Mouse (Mus musculus): ENCODE data around the gene Crybb2. TPM values are rescaled to one million over a fixed set of nuclear protein-coding genes. Genes with fewer than 3 reads are reported as not detected.
A peak's percentile ranks its signal among the peaks of the same experiment; 100 is the strongest.
"Not testable (repeated sequence)": the region's sequence is repeated elsewhere in the genome, so short reads cannot be mapped to it uniquely, and the experiment has no call there.

Gene Crybb2
- polyA plus RNA-seq, 1 experiment from 2014 or later = not detected

GRCm38 (mm10) chr5:113113120-113113519 lies 43.2 kb upstream of the Crybb2 start:
- no peaks in the 10 kb centered on the region for H3K27me3 ChIP-seq (ENCODE audit: insufficient read depth, low read length)
- DNase-seq (ENCODE audit: low spot score) (peak; percentile 67), ATAC-seq (replicated peaks; ENCODE audit: low FRiP score, low read depth) (0 out of 2 replicates have a peak, but pooled peaks have one; percentile 8)
- no peak overlapping the region for H3K4me3 ChIP-seq (replicated peaks; ENCODE audit: low read depth, low read length)
- WGBS = 24% methylated on average over 5 of the region's 5 CpGs
- H3K27ac ChIP-seq = 0 out of 2 replicates have a peak overlapping the region, but pooled peaks have one; percentile 8
- no peaks in the 10 kb centered on the region for H3K36me3 ChIP-seq (ENCODE audit: insufficient read depth, low read length)
- no peak overlapping the region for H3K9ac ChIP-seq (ENCODE audit: low read depth, low read length)
- no peaks in the 10 kb centered on the region for H3K9me3 ChIP-seq (replicated peaks; ENCODE audit: low read length)
- H3K4me2 ChIP-seq (ENCODE audit: low read length) = no peak overlapping the region; the same call in 1 of the 2 replicates
- peaks cover 26% of the 10 kb centered on the region for H3K4me1 ChIP-seq (replicated peaks; ENCODE audit: insufficient read depth, low read length)
- TF ChIP-seq CTCF (IDR thresholded peaks at IDR 0.05; ENCODE audit: low read depth) = no peak

- H3K9ac ChIP-seq (ENCODE audit: low read depth, low read length) = no peak overlapping the region
- H3K36me3 ChIP-seq (ENCODE audit: insufficient read depth, low read length) = no peaks in the 10 kb centered on the region
- no peak overlapping the region for H3K4me3 ChIP-seq (replicated peaks; ENCODE audit: low read depth, low read length)
- peaks cover 26% of the 10 kb centered on the region for H3K4me1 ChIP-seq (replicated peaks; ENCODE audit: insufficient read depth, low read length)
- no peak overlapping the region for H3K27ac ChIP-seq
- H3K9me3 ChIP-seq (replicated peaks; ENCODE audit: low read length) = no peaks in the 10 kb centered on the region
- ATAC-seq (replicated peaks; ENCODE audit: low FRiP score, low read depth) (no peak), DNase-seq (ENCODE audit: low spot score) (no peak)
- H3K4me2 ChIP-seq (ENCODE audit: low read length) = no peak overlapping the region
- no peak for TF ChIP-seq CTCF (IDR thresholded peaks at IDR 0.05; ENCODE audit: low read depth)
- WGBS = 4% methylated on average over 4 of the region's 4 CpGs
- no peaks in the 10 kb centered on the region for H3K27me3 ChIP-seq (ENCODE audit: insufficient read depth, low read length)
Observed at GRCm38 (mm10) chr5:113111336-113111735, 41.4 kb upstream of the Crybb2 start.

DNA sequence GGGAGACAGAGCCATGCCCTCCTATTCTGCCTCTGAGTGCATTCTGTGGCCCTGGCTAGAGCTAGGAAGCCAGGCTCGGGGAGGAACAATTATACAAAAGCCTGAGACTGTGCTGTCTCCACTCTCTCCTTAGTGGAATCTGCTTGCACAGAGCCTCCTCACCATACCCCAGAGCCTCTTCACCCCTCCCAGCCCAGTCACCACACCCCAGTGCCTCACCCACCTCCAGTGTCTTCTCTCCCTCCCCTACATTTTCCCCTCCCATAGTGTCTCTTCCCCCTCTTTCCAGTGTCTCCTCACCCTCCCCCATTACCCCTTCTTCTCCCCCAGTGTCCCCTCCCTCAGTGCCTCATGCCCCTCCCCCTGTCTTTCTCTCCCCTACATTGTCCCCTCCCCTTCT lies 41.0 kb upstream of the Crybb2 start:
- no peak for TF ChIP-seq CTCF (IDR thresholded peaks at IDR 0.05; ENCODE audit: low read depth)
- Histone ChIP-seq H3K4me3 (replicated peaks; ENCODE audit: low read depth, low read length) (no peak overlapping the region), H3K36me3 (ENCODE audit: insufficient read depth, low read length) (no peaks in the 10 kb centered on the region), H3K27ac (peak overlapping the region; percentile 31; the same call in 1 of the 2 replicates), H3K4me1 (replicated peaks; ENCODE audit: insufficient read depth, low read length) (peaks cover 26% of the 10 kb centered on the region), H3K9ac (ENCODE audit: low read depth, low read length) (no peak overlapping the region), H3K27me3 (ENCODE audit: insufficient read depth, low read length) (no peaks in the 10 kb centered on the region), H3K9me3 (replicated peaks; ENCODE audit: low read length) (no peaks in the 10 kb centered on the region), H3K4me2 (ENCODE audit: low read length) (no peak overlapping the region)
- ATAC-seq (replicated peaks; ENCODE audit: low FRiP score, low read depth) (no peak), DNase-seq (ENCODE audit: low spot score) (no peak)
- 7% methylated on average over 1 of the region's 1 CpGs for WGBS

- H3K4me2 ChIP-seq (ENCODE audit: low read length); ATAC-seq (replicated peaks; ENCODE audit: low FRiP score, low read depth); H3K27me3 ChIP-seq (ENCODE audit: insufficient read depth, low read length); H3K9ac ChIP-seq (ENCODE audit: low read depth, low read length); H3K36me3 ChIP-seq (ENCODE audit: insufficient read depth, low read length); H3K9me3 ChIP-seq (replicated peaks; ENCODE audit: low read length); H3K4me3 ChIP-seq (replicated peaks; ENCODE audit: low read depth, low read length); H3K27ac ChIP-seq; DNase-seq (ENCODE audit: low spot score): not testable (repeated sequence)
- peak; percentile 71 for TF ChIP-seq CTCF (IDR thresholded peaks at IDR 0.05; ENCODE audit: low read depth)
- H3K4me1 ChIP-seq (replicated peaks; ENCODE audit: insufficient read depth, low read length) = peaks cover 24% of the 10 kb centered on the region
- WGBS = 95% methylated on average over 2 of the region's 2 CpGs
Observed at GRCm38 (mm10) chr5:113109651-113110050, 39.7 kb upstream of the Crybb2 start.

- WGBS = 72% methylated on average over 11 of the region's 11 CpGs
- H3K27me3 ChIP-seq (ENCODE audit: insufficient read depth, low read length) = no peaks in the 10 kb centered on the region
- no peak overlapping the region for H3K9ac ChIP-seq (ENCODE audit: low read depth, low read length)
- no peak overlapping the region for H3K4me2 ChIP-seq (ENCODE audit: low read length)
- peaks cover 10% of the 10 kb centered on the region; the same call in 1 of the 2 replicates for H3K4me1 ChIP-seq (replicated peaks; ENCODE audit: insufficient read depth, low read length)
- no peaks in the 10 kb centered on the region for H3K36me3 ChIP-seq (ENCODE audit: insufficient read depth, low read length)
- TF ChIP-seq CTCF (IDR thresholded peaks at IDR 0.05; ENCODE audit: low read depth) = no peak
- H3K4me3 ChIP-seq (replicated peaks; ENCODE audit: low read depth, low read length) = no peak overlapping the region
- ATAC-seq (replicated peaks; ENCODE audit: low FRiP score, low read depth) (no peak), DNase-seq (ENCODE audit: low spot score) (no peak)
- H3K9me3 ChIP-seq (replicated peaks; ENCODE audit: low read length) = no peaks in the 10 kb centered on the region
- no peak overlapping the region for H3K27ac ChIP-seq
Observed at GRCm38 (mm10) chr5:113108165-113108764, 38.3 kb upstream of the Crybb2 start.

GRCm38 (mm10) chr5:113107709-113108108 lies 37.8 kb upstream of the Crybb2 start:
- Histone ChIP-seq H3K4me1 (replicated peaks; ENCODE audit: insufficient read depth, low read length) (peaks cover 8% of the 10 kb centered on the region; the same call in 1 of the 2 replicates), H3K9me3 (replicated peaks; ENCODE audit: low read length) (no peaks in the 10 kb centered on the region), H3K4me3 (replicated peaks; ENCODE audit: low read depth, low read length) (no peak overlapping the region), H3K9ac (ENCODE audit: low read depth, low read length) (no peak overlapping the region), H3K27me3 (ENCODE audit: insufficient read depth, low read length) (no peaks in the 10 kb centered on the region), H3K36me3 (ENCODE audit: insufficient read depth, low read length) (no peaks in the 10 kb centered on the region), H3K4me2 (ENCODE audit: low read length) (no peak overlapping the region), H3K27ac (no peak overlapping the region)
- ATAC-seq (replicated peaks; ENCODE audit: low FRiP score, low read depth) = no peak
- TF ChIP-seq CTCF (IDR thresholded peaks at IDR 0.05; ENCODE audit: low read depth) = no peak
- 79% methylated on average over 3 of the region's 3 CpGs for WGBS
- DNase-seq (ENCODE audit: low spot score) = no peak
